Mouse (Mus musculus) spleen, adult 2 months (tissue): Measurements from ENCODE around the gene Syt14.

ENCODE experiments used
- CTCF ChIP-seq: fragments of 200-500 bp; IDR thresholded peaks from 2 replicates; pipeline ENCODE4 v1.5.1; 2011; ENCODE audit warnings: mild to moderate bottlenecking, inconsistent platforms; ENCODE audit not compliant: insufficient read depth, insufficient read length, insufficient replicate concordance; ENCODE audit errors: extremely low read depth
- POLR2A ChIP-seq: fragments of 200-500 bp; IDR thresholded peaks from 2 replicates; pipeline ENCODE4 v1.6.1; 2011; ENCODE audit warnings: low read depth, low read length, inconsistent platforms

DNA sequence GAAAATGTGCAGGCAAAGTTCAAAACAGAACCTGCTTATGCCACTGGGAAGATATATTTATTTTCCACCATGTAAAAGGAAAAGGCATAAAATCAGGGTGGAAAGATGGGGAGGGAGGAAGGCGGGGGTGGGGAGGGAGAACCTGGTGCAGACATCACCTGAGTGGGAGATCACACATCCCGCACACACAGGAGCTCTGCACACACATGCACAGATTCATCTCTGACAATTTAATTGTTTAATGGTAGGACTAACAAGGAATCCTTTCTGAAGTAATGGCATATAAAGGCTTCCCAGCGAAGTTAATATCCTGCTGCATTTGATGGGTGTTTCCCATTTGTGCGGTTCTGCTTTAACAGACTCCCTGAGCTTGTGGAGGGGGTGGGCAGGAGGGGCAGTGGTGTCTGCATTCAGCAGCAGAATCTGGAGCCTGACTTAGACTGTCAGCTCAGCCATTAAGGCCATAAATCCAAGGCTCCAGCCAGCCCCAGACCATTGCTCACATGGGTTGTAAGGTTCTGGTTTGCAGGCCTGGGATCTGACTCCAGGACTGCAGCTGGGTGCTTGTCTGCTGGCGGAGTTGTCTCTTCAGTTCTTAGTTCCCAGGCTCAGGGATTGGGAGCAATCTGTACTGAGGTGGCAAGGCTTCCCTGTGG, 174.1 kb downstream of the Syt14 start:
- TF ChIP-seq CTCF, result no peak
- TF ChIP-seq POLR2A, result no peak
